Mouse (Mus musculus) stomach, postnatal 0 days (tissue): ENCODE measurements around the gene Rhoq.

ENCODE experiments used
- CTCF ChIP-seq: IDR thresholded peaks from 2 replicates; pipeline ENCODE4 v1.5.1; 2016; ENCODE audit warnings: antibody characterized with exemption, low read depth, mild to moderate bottlenecking, moderate library complexity
- EP300 ChIP-seq: optimal IDR thresholded peaks from 2 replicates; pipeline ENCODE3; 2016; ENCODE audit warnings: antibody characterized with exemption

GRCm38 (mm10) chr17:86964041-86964440 is 1.2 kb downstream of the Rhoq start:
- no peak for TF ChIP-seq CTCF
- no peak for TF ChIP-seq EP300
